Mouse (Mus musculus) T-helper 2 cell (primary cell): ENCODE measurements around the gene Tm7sf2.

Experiments
- in situ Hi-C: fragments of 300-600 bp; cut with MboI, MseI; formaldehyde crosslinking; loops from one replicate; pipeline ENCODE4 v1.15.1; 2025; ENCODE audit warnings: high pct_unique_total_duplicates

The Tm7sf2 gene

DNA sequence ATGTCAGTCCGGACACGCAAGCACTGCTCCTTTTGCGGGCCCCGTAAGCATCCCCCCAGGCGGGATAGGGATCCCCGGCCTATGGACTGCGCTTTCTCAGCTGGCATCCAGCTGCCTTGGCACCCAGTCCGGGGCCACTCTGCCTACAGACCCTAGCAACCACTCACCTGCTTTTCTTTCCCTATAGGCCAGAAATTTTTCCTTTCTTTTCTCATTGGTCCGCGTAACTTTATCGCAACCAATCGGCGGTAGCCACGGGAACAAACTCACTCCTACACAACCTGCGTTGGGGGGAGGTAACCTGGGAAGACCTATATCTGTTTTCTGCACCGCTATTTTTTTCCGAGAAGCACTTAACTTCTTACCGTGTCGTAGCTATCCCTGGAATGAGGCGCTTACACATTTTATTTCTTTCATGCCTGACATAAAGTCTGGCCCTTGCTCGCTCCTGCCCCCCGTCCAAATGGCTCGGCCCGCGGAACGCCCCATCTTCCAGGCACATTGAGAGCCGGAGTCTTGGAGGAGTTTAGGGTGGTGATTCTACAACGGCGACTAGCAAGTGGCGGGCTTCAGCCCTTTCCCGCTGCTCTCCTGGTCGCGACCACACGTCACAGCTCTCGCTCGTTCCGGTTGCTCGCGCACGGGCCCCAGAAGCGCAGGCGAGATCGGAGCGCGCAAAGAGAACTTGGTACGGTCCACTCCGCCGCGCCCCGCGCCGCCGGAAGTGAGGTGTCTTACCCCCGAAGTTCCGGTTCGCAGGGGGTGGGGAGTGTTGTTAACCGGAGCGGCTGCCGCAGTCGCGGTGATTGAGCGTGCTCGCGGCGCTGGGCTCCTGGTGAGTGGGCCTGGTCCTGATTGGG is 21.6 kb downstream of the Tm7sf2 start, which contains the start of gene Syvn1:
Gene Syvn1 (plus strand): TSS at position 283 of the 860 bp plus-strand sequence.
- in situ Hi-C loops, result loop anchor here (10.0 kb wide), 1 partner anchor 952 kb away; the partner anchor contains the start of gene Cnih2

DNA sequence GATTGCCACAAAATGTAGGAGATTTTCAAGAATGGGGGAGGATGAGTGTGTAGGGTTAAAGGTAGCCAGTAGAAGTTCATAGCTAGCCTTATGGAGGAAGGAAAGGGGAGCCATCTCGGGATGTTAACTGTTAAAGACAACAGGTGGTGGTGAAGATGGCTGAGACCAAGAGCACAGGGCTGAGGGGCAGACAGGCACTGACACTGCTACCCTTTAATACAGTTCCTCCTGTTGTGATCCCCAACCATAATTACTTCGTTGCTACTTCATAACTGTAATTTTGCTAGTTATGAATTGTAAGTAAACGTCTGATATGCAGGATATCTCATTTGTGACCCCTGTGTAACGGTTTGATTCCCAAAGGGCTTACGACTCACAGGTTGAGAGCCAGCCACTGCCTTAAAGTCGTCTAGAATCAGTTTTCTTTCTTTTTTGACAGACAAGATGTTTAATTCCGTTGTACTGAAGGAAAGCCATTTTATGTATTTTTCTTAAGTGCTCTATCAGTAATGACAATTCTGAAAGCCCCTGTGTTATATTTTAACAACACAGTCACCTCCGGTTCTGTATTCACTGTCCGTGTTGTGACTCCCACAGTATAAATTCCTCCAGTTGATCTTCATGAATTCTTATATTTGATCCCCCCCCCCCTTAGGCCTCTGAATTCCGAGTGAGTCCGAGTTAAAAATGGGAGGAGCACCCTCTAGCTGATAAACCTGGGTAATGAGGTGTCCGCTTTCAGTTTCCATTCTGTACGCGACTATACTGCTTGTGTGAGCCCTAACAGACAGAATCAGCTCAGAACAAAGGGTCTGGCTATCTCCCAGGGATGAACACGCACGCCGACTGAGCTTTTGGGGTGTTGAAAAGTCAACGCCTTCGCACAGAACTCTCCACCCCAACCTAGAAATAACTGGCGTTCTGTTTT is 22.5 kb downstream of the Tm7sf2 start:
- in situ Hi-C loops, result loop anchor here (10.0 kb wide), 1 partner anchor 951 kb away; the partner anchor contains the start of gene Cnih2

DNA sequence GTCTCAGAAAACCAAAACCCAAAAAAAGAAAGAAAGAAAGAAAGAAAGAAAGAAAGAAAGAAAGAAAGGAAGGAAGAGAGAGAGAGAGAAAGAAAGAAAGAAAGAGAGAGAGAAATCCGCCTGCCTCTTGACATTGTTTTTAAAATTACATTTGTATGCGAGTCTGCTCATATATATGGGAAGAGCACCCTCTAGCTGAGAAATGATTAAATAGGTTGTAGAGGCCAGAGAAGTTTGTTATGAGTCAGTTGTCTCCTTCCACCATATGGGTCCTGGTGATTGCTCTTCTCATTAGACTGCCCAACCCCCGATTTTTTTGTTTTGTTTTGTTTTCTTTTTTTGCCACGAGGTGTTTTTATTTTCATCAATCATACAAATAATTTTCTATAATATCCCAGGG is 24.1 kb downstream of the Tm7sf2 start:
- in situ Hi-C loops, result loop anchor here (10.0 kb wide), 1 partner anchor 949 kb away; the partner anchor contains the start of gene Cnih2

DNA sequence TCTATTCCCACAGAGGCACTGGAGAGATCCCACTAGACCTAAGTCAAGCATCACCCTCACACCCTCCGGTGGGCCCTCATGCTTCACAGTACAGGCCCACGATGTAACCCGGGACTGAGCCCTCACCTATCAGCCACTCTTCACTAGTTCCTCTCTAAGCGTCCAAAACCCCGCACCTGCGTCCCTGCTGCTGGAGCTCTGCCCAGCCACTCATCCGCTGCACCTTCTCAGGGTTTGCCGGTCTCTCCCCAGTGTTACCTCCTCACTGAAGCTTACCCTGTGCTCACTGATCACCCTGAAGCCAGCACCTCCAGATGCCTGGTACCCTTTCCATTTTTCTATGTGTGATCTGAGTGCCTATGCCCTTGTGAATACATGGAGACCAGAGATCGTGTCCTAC is 25.9 kb downstream of the Tm7sf2 start:
- in situ Hi-C loops, result loop anchor here (10.0 kb wide), 1 partner anchor 947 kb away; the partner anchor contains the start of gene Cnih2

DNA sequence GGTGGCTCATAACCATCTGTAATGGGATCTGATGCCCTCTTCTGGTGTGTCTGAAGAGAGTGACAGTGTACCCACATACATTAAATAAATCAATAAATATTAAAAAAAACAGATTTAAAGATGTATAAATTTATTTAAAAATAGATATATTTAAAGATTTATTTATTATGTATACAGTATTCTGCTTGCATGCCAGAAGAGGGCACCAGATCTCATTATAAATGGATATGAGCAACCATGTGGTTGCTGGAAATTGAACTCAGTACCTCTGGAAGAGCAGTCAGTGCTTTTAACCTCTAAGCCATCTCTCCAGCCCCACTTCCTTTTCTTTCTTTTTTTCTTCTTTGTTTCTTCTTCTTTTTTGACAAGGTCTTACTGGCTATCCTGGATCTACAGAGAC is 28.2 kb downstream of the Tm7sf2 start:
- in situ Hi-C loops, result loop anchor here (10.0 kb wide), 1 partner anchor 945 kb away; the partner anchor contains the start of gene Cnih2

DNA sequence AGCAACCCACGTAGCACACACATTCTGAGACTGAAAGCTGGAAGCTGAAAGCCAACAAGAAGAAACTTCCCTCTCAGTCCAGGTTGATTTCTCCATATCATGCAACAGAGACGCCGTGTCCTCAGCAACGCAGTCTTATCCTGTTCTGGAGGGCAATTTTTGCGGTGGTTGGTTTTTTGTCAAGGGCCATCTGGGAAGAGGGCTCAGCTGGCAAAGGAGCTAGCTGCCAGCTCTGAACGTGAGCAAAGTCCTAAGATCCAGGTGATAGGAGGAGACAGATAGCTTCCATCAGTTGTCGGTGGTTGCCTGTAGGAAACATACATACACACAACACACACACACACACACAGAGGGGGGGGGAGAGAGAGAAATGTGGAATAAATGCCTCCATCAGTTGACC is 29.8 kb downstream of the Tm7sf2 start:
- in situ Hi-C loops, result no loop called here

DNA sequence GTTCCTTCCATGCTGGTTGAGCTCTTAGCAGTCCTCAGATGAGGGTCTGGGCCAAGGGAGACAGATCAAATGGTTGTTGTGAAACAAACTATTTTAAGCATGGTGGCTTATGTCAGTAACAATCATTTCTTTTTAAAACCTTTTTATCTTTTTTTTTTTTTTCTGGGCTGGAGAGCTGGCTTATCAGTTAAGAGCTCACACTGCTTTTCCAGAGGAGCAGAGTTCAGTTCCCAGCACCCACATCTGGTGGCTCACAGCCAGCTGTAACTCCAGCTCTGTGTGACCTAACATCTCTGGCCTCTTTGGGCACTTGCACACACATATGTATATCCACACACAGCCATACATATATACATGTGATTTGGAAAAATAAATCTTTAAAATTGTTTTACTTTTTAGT is 30.5 kb downstream of the Tm7sf2 start:
- in situ Hi-C loops, result no loop called here

DNA sequence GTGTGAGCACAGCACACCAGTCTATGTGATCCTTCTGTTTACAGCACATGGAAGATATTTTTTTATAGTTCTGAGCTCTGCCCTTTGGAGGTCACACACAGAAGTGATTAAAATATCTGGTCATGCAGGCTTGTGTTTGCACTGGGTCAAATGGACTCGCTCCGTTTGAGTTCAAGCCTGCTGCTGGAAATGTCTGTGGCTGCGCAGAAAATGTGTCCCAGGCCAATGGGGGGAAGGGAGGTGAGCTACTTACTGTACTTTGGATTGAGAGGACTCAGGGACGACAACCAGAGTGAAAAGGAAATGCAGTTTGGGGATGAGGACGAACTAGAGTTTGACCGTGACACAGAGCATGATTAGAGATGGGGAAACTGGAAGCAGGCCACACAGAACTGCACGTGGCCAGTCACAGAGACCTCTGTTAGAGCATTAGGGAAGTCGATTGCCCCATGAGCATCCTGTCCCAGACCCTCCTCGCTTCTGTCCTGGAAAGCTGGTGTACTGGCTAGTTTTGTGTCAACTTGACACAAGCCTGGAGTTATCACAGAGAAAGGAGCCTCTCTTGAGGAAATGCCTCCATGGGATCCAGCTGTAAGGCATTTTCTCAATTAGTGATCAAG is 32.1 kb downstream of the Tm7sf2 start:
- in situ Hi-C loops, result no loop called here

DNA sequence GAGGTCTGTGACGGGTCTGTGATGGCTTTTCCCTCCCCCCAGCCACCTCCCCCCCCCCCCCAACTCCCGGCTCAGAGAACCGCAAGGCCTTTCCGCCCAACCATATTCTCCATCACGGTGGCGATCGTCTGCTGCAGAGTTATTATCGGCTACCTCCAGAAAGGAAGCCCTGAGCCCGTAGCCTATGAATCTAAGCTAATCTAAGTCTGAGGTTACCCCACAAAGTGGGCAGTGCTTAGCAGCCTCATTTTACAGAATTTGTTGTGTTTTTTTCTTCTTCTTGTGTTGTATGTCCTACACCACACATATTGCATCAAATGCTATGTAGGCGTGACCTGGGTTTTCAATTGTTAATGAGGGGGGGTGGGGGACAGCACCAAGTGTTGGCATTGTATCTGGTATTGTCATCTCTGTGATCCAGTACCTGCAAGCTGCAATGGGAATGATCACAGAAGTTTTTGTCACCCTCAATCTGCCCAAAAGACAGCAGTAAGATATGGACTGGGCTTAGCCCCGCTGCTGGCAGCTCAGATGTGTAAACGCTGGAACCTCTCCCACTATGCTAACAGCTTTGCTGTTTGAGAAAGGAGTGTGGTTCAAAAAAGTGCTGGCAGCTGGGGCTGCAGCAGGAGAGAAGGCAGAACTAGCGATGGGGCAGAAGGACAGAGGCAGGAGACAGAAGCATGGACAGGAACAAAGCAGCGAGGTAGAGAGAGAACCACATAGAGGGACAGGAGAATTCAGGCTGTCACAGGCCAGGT is 37.5 kb downstream of the Tm7sf2 start:
- in situ Hi-C loops, result loop anchor here (5.0 kb wide), 1 partner anchor 33 kb away; no protein-coding TSS in a partner anchor

DNA sequence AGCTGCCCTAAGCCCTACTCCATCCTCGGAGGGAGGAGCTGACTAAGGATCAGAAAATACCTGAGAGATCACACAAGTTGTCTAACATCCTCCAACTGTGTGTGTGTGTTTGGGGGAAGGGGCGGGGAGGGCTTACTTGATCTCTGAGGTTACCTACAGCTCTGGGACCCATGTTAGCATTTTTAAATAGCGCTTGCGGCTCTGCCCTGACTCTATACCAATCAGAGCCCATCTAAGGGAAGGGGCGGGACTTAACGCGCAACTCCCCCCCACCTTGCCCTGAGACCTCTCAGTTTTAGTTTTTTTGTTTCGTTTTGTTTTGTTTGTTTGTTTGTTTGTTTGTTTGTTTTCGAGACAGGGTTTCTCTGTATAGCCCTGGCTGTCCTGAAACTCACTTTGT is 38.7 kb downstream of the Tm7sf2 start:
- in situ Hi-C loops, result no loop called here

DNA sequence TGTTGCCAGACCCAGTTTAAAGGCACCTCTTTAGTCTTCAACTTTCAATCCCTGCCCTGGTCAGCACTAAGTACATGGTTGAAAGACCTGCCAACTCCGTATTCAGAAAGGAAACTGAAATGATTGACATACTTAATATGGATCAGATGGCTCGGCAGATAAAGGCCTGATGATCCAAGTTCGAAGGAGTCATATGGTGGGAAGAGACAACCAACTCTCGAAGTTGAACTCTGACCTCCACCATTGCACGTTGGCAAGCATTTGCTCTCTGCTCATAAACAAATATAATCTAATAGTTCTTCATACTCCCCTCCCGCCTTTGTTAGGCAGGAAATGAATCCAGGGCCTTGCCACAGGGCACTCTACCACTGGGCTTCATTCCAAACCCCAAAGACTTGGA is 39.2 kb downstream of the Tm7sf2 start:
- in situ Hi-C loops, result no loop called here

DNA sequence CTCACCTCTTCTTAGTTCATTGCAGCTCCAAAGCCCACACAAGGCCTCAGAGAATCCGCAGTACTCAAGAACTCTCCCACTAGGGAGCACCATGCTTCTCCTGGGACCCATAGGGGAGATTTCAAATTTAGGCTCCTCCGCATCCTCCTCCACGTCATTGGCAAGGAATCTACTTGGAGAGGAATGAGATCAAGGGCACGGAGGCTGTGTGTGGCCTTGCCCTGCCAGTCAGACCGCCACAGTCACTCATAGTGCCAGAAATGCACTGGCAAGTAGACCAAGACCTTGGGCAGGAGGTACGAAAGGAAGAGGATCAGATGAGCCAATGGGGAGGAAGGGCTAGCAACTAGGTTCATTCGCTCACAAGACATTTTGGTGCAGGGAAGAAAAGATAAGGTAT is 44.2 kb downstream of the Tm7sf2 start:
- in situ Hi-C loops, result no loop called here

DNA sequence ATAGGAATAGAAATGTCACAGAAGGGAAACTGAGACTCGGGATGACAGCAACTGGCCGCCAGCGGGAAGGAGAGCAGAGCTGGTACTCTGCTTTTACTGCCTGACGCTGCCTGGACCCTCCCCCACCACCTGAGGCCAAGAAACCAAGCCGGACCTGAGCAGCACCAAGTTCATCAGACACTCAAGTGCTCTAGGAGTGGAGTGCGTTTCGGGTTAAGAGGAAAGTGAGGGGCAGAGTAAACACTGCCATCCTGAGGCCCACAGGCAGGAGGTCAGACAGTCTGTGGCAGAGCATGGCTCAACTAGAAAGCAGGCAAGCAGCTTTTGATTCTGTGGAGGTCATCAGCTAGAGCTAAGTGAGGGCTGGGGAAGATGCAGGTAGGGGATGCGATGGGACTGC is 45.1 kb downstream of the Tm7sf2 start:
- in situ Hi-C loops, result no loop called here

DNA sequence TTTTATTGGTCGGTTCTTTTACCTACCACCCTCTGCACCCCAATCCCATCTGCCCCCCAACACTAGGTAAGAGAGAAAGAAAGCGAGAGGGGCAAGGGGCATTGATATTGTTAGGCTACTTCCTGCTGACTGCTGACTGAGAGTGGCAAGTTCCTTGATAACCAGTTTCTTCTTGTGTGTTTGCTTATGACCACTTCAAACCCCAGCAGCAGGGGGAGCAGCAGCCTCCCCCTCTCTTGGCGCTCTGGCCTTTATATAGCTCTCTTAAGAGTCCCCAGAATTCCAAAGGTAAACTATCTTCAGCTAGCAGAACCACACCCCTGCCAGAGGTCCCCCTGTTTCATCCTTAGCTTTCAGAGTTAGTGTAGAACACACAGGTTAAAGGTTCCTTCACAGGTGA is 47.9 kb downstream of the Tm7sf2 start:
- in situ Hi-C loops, result no loop called here

DNA sequence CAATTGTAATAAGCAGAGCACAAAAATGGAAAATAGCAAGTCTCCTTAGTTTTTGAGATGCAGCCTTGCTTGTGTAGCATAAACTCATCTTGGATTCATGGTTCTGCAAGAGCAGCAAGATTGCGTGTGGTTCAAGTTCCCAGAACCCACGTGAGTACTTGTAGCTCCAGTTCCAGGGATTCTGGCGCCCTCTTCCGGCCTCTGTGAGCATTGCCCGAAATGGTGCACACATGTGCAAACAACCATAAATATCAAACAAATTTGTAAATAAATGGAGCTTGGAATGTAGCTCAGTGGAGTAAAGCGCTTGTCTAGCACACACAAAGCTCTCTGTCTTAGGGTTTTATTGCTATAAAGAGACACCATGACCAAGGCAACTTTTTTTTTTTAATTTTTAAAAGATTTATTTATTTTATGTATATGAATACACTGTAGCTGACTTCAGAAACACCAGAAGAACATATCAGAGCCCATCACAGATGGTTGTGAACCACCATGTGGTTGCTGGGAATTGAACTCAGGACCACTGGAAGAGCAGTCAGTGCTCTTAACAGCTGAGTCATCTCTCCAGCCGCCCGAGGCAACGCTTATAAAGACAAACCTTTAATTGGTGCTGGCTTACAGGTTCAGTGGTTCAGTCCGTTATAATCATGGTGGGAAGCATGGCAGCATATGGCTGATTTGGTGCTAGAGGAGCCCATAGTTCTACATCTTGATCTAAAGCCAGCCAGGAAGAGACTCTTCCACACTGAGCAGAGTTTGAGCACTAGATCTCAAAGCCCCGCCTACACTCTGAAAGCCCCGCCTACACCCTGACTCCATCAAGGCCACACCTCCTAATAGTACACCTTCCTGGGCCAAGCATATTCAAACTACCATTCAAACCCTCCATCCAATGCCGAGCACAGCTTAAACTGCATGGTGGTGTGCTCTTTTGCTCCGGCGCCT is 49.8 kb downstream of the Tm7sf2 start:
- in situ Hi-C loops, result loop anchor here (5.0 kb wide), 1 partner anchor 56 kb away; the partner anchor contains the start of gene Pola2

DNA sequence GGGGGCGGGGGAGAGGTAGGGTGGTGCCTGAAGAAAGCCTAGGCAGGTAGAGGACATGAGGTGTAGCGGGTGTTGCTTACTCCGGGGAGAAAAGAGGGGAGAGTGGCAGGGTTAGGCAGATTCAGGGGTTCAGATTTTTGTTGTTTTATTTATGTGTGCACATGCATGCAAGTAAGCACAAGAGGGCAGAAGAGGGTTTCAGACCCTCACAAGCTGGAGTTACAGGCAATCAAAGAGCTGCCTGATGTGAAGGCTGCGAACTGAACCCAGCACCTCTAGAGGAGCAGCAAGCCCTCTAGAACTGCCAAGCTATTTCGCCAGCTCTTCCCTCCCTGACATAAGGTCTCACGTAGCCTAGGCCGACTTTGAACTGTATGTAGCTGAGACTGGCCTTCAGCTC is 51.6 kb downstream of the Tm7sf2 start:
- in situ Hi-C loops, result loop anchor here (5.0 kb wide), 1 partner anchor 54 kb away; the partner anchor contains the start of gene Pola2

DNA sequence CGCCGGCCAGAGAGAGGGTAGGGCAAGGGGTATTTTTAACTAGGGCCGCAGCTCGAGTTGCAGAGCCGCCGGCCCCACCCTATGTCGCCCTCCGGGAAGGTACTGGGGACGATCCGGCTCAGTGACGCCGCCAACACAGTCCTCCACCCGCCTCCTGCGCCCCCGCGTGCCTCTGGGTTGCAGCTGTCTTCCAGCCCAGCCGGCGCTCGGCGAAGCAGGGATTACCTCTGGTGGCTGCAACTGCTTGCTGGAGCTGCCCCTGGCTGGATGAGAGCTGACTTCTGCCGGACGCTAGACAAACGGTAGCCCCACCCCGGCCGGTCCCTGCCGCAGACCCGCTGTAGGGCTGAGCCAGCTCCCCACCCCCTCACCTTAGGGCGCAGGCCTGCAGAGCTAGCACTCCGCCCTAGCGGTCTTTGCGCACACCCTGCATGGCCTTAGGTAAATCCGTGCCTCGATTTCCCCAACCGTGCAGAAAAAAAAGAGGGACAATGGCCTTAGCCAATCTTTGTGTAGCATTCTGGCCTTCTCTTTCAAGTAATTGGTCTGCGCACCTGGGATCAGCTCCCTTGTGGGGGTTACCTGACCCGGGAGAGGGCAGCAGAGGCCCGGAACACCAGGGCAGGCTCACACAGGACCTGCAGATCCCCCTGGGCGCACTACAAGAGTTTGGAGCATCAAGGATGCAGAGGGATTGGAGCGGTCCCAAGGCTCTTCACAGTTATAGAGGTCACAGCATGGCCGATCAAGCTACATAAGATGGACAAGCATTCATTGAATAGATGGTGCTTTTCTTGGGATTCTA is 52.5 kb downstream of the Tm7sf2 start, which contains the start of gene Capn1:
Gene Capn1 (minus strand): TSS at position 387 of the 805 bp plus-strand sequence.
- in situ Hi-C loops, result loop anchor here (5.0 kb wide), 1 partner anchor 53 kb away; the partner anchor contains the start of gene Pola2

DNA sequence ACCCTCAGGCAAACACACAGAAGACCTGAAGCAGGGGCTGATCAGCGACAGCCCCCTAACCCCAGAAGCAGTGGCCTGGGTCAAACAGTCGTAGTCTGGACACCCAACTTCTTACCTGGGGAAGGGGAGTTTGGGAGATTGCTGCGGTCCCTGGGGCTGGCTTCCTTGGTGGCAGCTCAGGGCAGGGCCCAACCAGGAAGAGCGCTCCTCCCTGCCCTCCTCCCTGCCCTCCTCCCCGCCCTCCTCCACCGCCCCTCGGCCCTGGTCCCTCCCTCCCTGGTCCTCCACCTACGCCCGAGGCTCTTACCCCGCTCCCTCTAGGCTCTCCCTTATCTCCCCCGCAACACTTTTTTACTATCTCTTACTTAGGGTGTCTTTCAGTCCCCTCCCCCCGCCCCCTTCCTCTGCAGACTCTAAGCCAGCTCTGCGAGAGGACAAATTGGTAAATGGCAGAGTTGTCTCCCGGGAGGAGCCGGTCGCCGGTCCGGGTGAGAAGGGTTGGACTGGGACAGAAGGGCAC is 53.1 kb downstream of the Tm7sf2 start:
- in situ Hi-C loops, result loop anchor here (5.0 kb wide), 1 partner anchor 53 kb away; the partner anchor contains the start of gene Pola2
